Mouse (Mus musculus): ENCODE measurements around the gene Nxph4. TPM values are rescaled to one million over a fixed set of nuclear protein-coding genes. Genes with fewer than 3 reads are reported as not detected.

Gene Nxph4
- total and polyA plus RNA-seq, 3 experiments, result 0.13 to 0.14 TPM; not detected in 1

GRCm38 (mm10) chr10:127509051-127509836 is 25.1 kb downstream of the Nxph4 start (continued):
- TF ChIP-seq TBP (conservative IDR thresholded peaks at IDR 0.05; ENCODE audit: low read depth, low read length), result no peak
- peak; percentile 99 for TF ChIP-seq MAZ (IDR thresholded peaks at IDR 0.05; ENCODE audit: low read depth, low read length)
- TF ChIP-seq POLR2AphosphoS2 (IDR thresholded peaks at IDR 0.05; ENCODE audit: low read depth, low read length), result no peak
- TF ChIP-seq TCF12 (IDR thresholded peaks at IDR 0.05; ENCODE audit: low read depth, low read length), result peak; percentile 82; the same call in 1 of the 2 replicates
- TF ChIP-seq ZNF384 (IDR thresholded peaks at IDR 0.05; ENCODE audit: low read depth, low read length), result no peak
- TF ChIP-seq EP300 (IDR thresholded peaks at IDR 0.05; ENCODE audit: low read length), result no peak
- TF ChIP-seq CHD1 (IDR thresholded peaks at IDR 0.05; ENCODE audit: low read depth, low read length), result no peak
- TF ChIP-seq JUND (conservative IDR thresholded peaks at IDR 0.05; ENCODE audit: low read depth, low read length), result no peak
- peak; percentile 39; the same call in 1 of the 2 replicates for TF ChIP-seq ZC3H11A (IDR thresholded peaks at IDR 0.05; ENCODE audit: low read depth, low read length)
- TF ChIP-seq BHLHE40 (IDR thresholded peaks at IDR 0.05; ENCODE audit: low read depth, low read length), result peak; percentile 58
- TF ChIP-seq SIN3A (IDR thresholded peaks at IDR 0.05; ENCODE audit: low read length), result peak; percentile 74; the same call in 1 of the 2 replicates

GRCm38 (mm10) chr10:127508239-127508638 is 26.1 kb downstream of the Nxph4 start:
- Histone ChIP-seq H3K27me3 (replicated peaks) (peaks cover 17% of the 10 kb centered on the region), H3K4me2 (ENCODE audit: insufficient read depth, low read depth, poor library complexity, severe bottlenecking) (peak overlapping the region; percentile 70), H3K4me1 (ENCODE audit: control insufficient read depth in 1 of 2, insufficient read depth in 2 of 2) (peaks cover 17 to 35% of the 10 kb centered on the region in 2 experiments), H3K9me3 (replicated peaks; ENCODE audit: low read length) (no peaks in the 10 kb centered on the region), H3K79me2 (replicated peaks; ENCODE audit: control insufficient read depth, extremely low read depth, insufficient read depth, poor library complexity, severe bottlenecking) (no peaks in the 10 kb centered on the region), H3K9ac (ENCODE audit: insufficient read depth, low read depth) (peak overlapping the region; percentile 7; the same call in 1 of the 2 replicates), H3K4me3 (replicated peaks in 1 of 3; ENCODE audit: low read depth in 2 of 3, low read length in 2 of 3, poor library complexity in 1 of 3) (peak overlapping the region in 1 of 3 experiments; percentile 15), H3K27ac (ENCODE audit: insufficient read depth, low read depth) (no peak overlapping the region), H3K36me3 (replicated peaks in 1 of 2; ENCODE audit: control insufficient read depth in 1 of 2, insufficient read depth in 1 of 2, low read length in 1 of 2) (peaks cover 0 to 10% of the 10 kb centered on the region in 2 experiments)
- in situ Hi-C loops (cut with MboI; ENCODE audit: low pct_ligation_motif_present, low pct_unique_long_range_greater_than_20kb, low sequenced_read_pairs), result loop anchor here (5.0 kb wide), 1 partner anchor 34 kb away; no protein-coding TSS in a partner anchor
- DNase-seq (ENCODE audit: extremely low read depth), result peak; percentile 87
- dilution Hi-C loops (cut with MboI; ENCODE audit: extremely low pct_ligation_motif_present, extremely low pct_unique_long_range_greater_than_20kb, low sequenced_read_pairs), result no loop called here
- TF ChIP-seq JUN (IDR thresholded peaks at IDR 0.05; ENCODE audit: insufficient read depth, low read depth, low read length) (no peak), SMC3 (IDR thresholded peaks at IDR 0.05; ENCODE audit: low read depth, low read length) (peak; percentile 57), EP300 (IDR thresholded peaks at IDR 0.05; ENCODE audit: low read length) (no peak), ELF1 (IDR thresholded peaks at IDR 0.05; ENCODE audit: low read depth, low read length) (peak; percentile 77), UBTF (IDR thresholded peaks at IDR 0.05; ENCODE audit: low read depth, low read length) (no peak), TCF12 (IDR thresholded peaks at IDR 0.05; ENCODE audit: low read depth, low read length) (no peak), NRF1 (IDR thresholded peaks at IDR 0.05; ENCODE audit: low read depth, low read length) (no peak), MAFK (IDR thresholded peaks at IDR 0.05; ENCODE audit: insufficient replicate concordance, low read length) (no peak), POLR2AphosphoS2 (IDR thresholded peaks at IDR 0.05; ENCODE audit: low read depth, low read length) (no peak), IRF4 (IDR thresholded peaks at IDR 0.05; ENCODE audit: low read depth, low read length) (no peak), RAD21 (IDR thresholded peaks at IDR 0.05; ENCODE audit: low read depth, low read length) (peak; percentile 68), USF1 (IDR thresholded peaks at IDR 0.05; ENCODE audit: low read depth, low read length) (no peak), KAT2A (IDR thresholded peaks at IDR 0.05; ENCODE audit: insufficient replicate concordance, low read length) (no peak), MXI1 (IDR thresholded peaks at IDR 0.05; ENCODE audit: low read depth, low read length) (no peak), ZC3H11A (IDR thresholded peaks at IDR 0.05; ENCODE audit: low read depth, low read length) (no peak), CTCF (conservative IDR thresholded peaks at IDR 0.05 in 1 of 2, IDR thresholded peaks at IDR 0.05 in 1 of 2; ENCODE audit: low read depth in 2 of 2, low read length in 2 of 2) (peak; percentile 40 to 88; a peak in 3 of 4 replicates), E2F4 (IDR thresholded peaks at IDR 0.05; ENCODE audit: insufficient replicate concordance, low read depth, low read length) (no peak), PAX5 (IDR thresholded peaks at IDR 0.05; ENCODE audit: low read length) (no peak), CHD1 (IDR thresholded peaks at IDR 0.05; ENCODE audit: low read depth, low read length) (no peak), CHD2 (IDR thresholded peaks at IDR 0.05; ENCODE audit: low read length) (no peak), POLR2A (IDR thresholded peaks at IDR 0.05; ENCODE audit: low read depth, low read length) (no peak)
